Mouse (Mus musculus): ENCODE data around the gene Nhlrc1.

Nhlrc1 gene

GRCm38 (mm10) chr13:47014334-47015194 lies at the start of gene Nhlrc1:
Gene Nhlrc1 (minus strand): TSS chr13:47014850.
- peak; percentile 44 to 83 for DNase-seq (ENCODE audit: low spot score in 2 of 2)

- no peak for DNase-seq (ENCODE audit: low spot score in 2 of 2)
Observed at GRCm38 (mm10) chr13:47063985-47064760, 49.5 kb upstream of the Nhlrc1 start.

- DNase-seq (ENCODE audit: low spot score in 2 of 2), result no peak
Observed at GRCm38 (mm10) chr13:47062756-47063155, 48.1 kb upstream of the Nhlrc1 start.

- no peak for DNase-seq (ENCODE audit: low spot score in 2 of 2)
Observed at GRCm38 (mm10) chr13:47056781-47057180, 42.1 kb upstream of the Nhlrc1 start.

GRCm38 (mm10) chr13:47056126-47056525 lies 41.5 kb upstream of the Nhlrc1 start:
- DNase-seq (ENCODE audit: low spot score in 2 of 2), result no peak

GRCm38 (mm10) chr13:47053971-47054370 lies 39.3 kb upstream of the Nhlrc1 start:
- DNase-seq (ENCODE audit: low spot score in 2 of 2), result no peak

- DNase-seq (ENCODE audit: low spot score in 2 of 2), result no peak
Observed at GRCm38 (mm10) chr13:47050009-47050408, 35.4 kb upstream of the Nhlrc1 start.

- no peak for DNase-seq (ENCODE audit: low spot score in 2 of 2)
Observed at GRCm38 (mm10) chr13:47047996-47048395, 33.3 kb upstream of the Nhlrc1 start.

- peak; percentile 20 to 67 for DNase-seq (ENCODE audit: low spot score in 2 of 2)
Observed at GRCm38 (mm10) chr13:47044617-47044947, 29.9 kb upstream of the Nhlrc1 start, which contains the start of gene Tpmt. Gene Tpmt (minus strand): TSS chr13:47044737.

- DNase-seq (ENCODE audit: low spot score in 2 of 2), result peak; percentile 18 to 70
Observed at GRCm38 (mm10) chr13:47043833-47044616, 29.4 kb upstream of the Nhlrc1 start.

- peak; percentile 99 for DNase-seq (ENCODE audit: low spot score in 2 of 2)
Observed at GRCm38 (mm10) chr13:47043030-47043680, 28.5 kb upstream of the Nhlrc1 start, which contains the start of gene Kdm1b. Gene Kdm1b (plus strand): TSS chr13:47043499.

- DNase-seq (ENCODE audit: low spot score in 2 of 2), result no peak
Observed at GRCm38 (mm10) chr13:47042024-47042633, 27.5 kb upstream of the Nhlrc1 start.

- DNase-seq (ENCODE audit: low spot score in 2 of 2), result no peak
Observed at GRCm38 (mm10) chr13:47040061-47040460, 25.4 kb upstream of the Nhlrc1 start.

GRCm38 (mm10) chr13:47037946-47038345 lies 23.3 kb upstream of the Nhlrc1 start:
- DNase-seq (ENCODE audit: low spot score in 2 of 2), result no peak

GRCm38 (mm10) chr13:47033602-47034001 lies 19.0 kb upstream of the Nhlrc1 start:
- DNase-seq (ENCODE audit: low spot score in 2 of 2), result no peak

GRCm38 (mm10) chr13:47030376-47031107 lies 15.9 kb upstream of the Nhlrc1 start:
- no peak for DNase-seq (ENCODE audit: low spot score in 2 of 2)

- no peak for DNase-seq (ENCODE audit: low spot score in 2 of 2)
Observed at GRCm38 (mm10) chr13:47020798-47021197, 6.1 kb upstream of the Nhlrc1 start.

- no peak for DNase-seq (ENCODE audit: low spot score in 2 of 2)
Observed at GRCm38 (mm10) chr13:47019774-47020173, 5.1 kb upstream of the Nhlrc1 start.

GRCm38 (mm10) chr13:47017259-47017658 lies 2.6 kb upstream of the Nhlrc1 start:
- DNase-seq (ENCODE audit: low spot score in 2 of 2), result no peak

GRCm38 (mm10) chr13:47015195-47015501 lies 498 bp upstream of the Nhlrc1 start:
- DNase-seq (ENCODE audit: low spot score in 2 of 2), result no peak

Data from spleen, postnatal 4 days (tissue).